Mouse (Mus musculus): ENCODE results near the gene Ppcdc.
"Not testable (repeated sequence)": the region's sequence is repeated elsewhere in the genome, so short reads cannot be mapped to it uniquely, and the experiment has no call there.

DNA sequence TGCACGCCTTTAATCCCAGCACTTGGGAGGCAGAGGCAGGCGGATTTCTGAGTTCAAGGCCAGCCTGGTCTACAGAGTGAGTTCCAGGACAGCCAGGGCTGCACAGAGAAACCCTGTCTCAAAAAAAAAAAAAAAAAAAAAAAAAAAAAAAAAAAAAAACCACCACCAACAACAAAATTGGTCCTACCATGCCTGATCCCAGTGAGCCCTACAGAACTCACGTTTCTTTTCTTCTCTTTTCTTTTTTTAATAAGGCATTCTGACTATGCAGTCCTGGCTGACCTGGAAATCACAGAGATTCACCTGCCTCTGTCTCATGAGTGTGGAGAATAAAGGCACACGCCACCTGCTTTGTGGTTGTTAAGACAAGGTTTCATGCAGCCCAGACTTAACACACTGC lies 12.8 kb downstream of the Ppcdc start:
- TF ChIP-seq ZNF384 (IDR thresholded peaks at IDR 0.05; ENCODE audit: low read depth, low read length), result 0 out of 2 replicates have a peak, but pooled peaks have one; percentile 30
- not testable (repeated sequence) for TF ChIP-seq ZC3H11A (IDR thresholded peaks at IDR 0.05; ENCODE audit: borderline replicate concordance, low read depth, low read length); MAFK (IDR thresholded peaks at IDR 0.05; ENCODE audit: insufficient read depth, low read depth, low read length); HCFC1 (IDR thresholded peaks at IDR 0.05; ENCODE audit: borderline replicate concordance, insufficient read depth, low read length); CHD2 (IDR thresholded peaks at IDR 0.05; ENCODE audit: low read depth, low read length)

All from ES-E14 (cell line).